Mouse (Mus musculus) stomach, postnatal 0 days (tissue): ENCODE measurements around the gene Ndufb6.

Source experiments
- CTCF ChIP-seq: IDR thresholded peaks from 2 replicates; pipeline ENCODE4 v1.5.1; 2016; ENCODE audit warnings: antibody characterized with exemption, low read depth, mild to moderate bottlenecking, moderate library complexity
- EP300 ChIP-seq: optimal IDR thresholded peaks from 2 replicates; pipeline ENCODE3; 2016; ENCODE audit warnings: antibody characterized with exemption

DNA sequence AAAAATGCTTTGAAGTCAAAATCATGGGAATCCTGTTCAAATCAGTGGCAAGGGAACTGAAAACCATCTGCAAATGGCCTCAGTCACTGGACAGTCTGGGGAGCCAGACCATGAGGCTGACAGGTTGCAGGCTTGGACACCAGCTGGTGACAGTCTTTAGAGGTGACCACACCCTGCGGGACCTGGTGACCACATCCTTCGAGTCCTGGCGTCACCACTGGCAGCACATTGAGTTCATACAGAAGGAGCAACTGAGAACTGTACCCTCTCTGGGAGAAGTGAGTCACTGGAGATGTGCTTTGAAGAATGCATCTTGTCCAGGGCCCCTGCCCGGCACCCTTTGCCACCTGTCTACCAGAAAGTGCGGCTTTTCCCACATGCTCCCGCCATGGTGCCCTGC, 49.5 kb downstream of the Ndufb6 start:
- TF ChIP-seq CTCF (no peak), EP300 (no peak)
